Mouse (Mus musculus) frontal cortex, postnatal 10 days (tissue): ENCODE measurements around the gene Stk11.

Experiments used
- DNase-seq, 2 experiments: peaks; one replicate each; pipeline ENCODE4 v3.0.0; 2022; ENCODE audit warnings: low spot score in 2 of 2, mixed read lengths in 1 of 2

Gene Stk11

GRCm38 (mm10) chr10:80115290-80115943 lies at the start of gene Stk11:
TSS of gene Stk11 (plus strand) at chr10:80115803.
- peak; percentile 99 for DNase-seq

- DNase-seq: no peak
These were observed 46.4 kb upstream of the Stk11 start for GRCm38 (mm10) chr10:80069251-80069650.

GRCm38 (mm10) chr10:80069948-80070450 lies 45.6 kb upstream of the Stk11 start:
- no peak for DNase-seq

- peak in 1 of 2 experiments; percentile 54 for DNase-seq
These were observed 44.6 kb upstream of the Stk11 start for GRCm38 (mm10) chr10:80070837-80071515.

- no peak for DNase-seq
These were observed 44.1 kb upstream of the Stk11 start for GRCm38 (mm10) chr10:80071516-80071900.

GRCm38 (mm10) chr10:80072623-80073489 lies 42.7 kb upstream of the Stk11 start:
- DNase-seq: no peak

GRCm38 (mm10) chr10:80074813-80075601 lies 40.6 kb upstream of the Stk11 start:
- DNase-seq: peak in 1 of 2 experiments; percentile 35

GRCm38 (mm10) chr10:80075924-80076323 lies 39.7 kb upstream of the Stk11 start:
- no peak for DNase-seq

- no peak for DNase-seq
These were observed 39.2 kb upstream of the Stk11 start for GRCm38 (mm10) chr10:80076386-80076785.

GRCm38 (mm10) chr10:80077312-80077711 lies 38.3 kb upstream of the Stk11 start:
- DNase-seq: no peak

GRCm38 (mm10) chr10:80078366-80078765 lies 37.2 kb upstream of the Stk11 start:
- DNase-seq: no peak

GRCm38 (mm10) chr10:80080396-80081070 lies 35.1 kb upstream of the Stk11 start:
- DNase-seq: no peak

- DNase-seq: no peak
These were observed 34.5 kb upstream of the Stk11 start for GRCm38 (mm10) chr10:80081075-80081474.

GRCm38 (mm10) chr10:80084817-80085487 lies 30.7 kb upstream of the Stk11 start:
- DNase-seq: no peak

GRCm38 (mm10) chr10:80086847-80087246 lies 28.8 kb upstream of the Stk11 start:
- DNase-seq: no peak

- no peak for DNase-seq
These were observed 28.1 kb upstream of the Stk11 start for GRCm38 (mm10) chr10:80087483-80087882.

GRCm38 (mm10) chr10:80089146-80089545 lies 26.5 kb upstream of the Stk11 start:
- DNase-seq: no peak

- DNase-seq: no peak
These were observed 24.1 kb upstream of the Stk11 start for GRCm38 (mm10) chr10:80091527-80091926.

- no peak for DNase-seq
These were observed 22.9 kb upstream of the Stk11 start for GRCm38 (mm10) chr10:80092690-80093089.

- DNase-seq: no peak
These were observed 21.5 kb upstream of the Stk11 start for GRCm38 (mm10) chr10:80094085-80094484.
